Mouse (Mus musculus) kidney, postnatal 4 days (tissue): ENCODE data around the gene Mid1.
"Not testable (repeated sequence)": the region's sequence is repeated elsewhere in the genome, so short reads cannot be mapped to it uniquely, and the experiment has no call there.

ENCODE experiments used
- DNase-seq, 2 experiments: peaks; one replicate each; pipeline ENCODE4 v3.0.0; 2021; ENCODE audit warnings: mixed read lengths in 2 of 2

Gene Mid1

GRCm38 (mm10) chrX:169973806-169974205, 288.8 kb downstream of the Mid1 start:
- peak in 1 of 2 experiments; percentile 8 for DNase-seq

DNA sequence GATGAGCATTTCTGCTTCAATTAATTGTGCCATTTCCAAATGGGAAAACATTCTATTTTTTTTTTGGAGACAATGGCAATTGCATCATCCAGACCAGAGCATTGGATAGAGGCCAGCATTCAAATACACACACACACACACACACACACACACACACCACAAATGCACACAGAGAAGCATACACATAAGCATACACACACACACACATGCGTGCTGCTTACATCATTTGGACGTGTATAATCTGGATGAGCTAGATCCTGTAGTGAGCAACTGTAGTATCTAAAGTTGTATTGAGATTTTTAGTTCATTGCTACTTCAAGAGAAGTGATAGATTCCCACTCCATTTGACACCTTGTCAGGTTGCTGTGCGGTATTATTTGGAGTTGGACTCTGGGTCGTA, 289.5 kb downstream of the Mid1 start:
- peak in 1 of 2 experiments; percentile 23 for DNase-seq

GRCm38 (mm10) chrX:169974974-169975373, 290.0 kb downstream of the Mid1 start:
- peak in 1 of 2 experiments; percentile 26 for DNase-seq

DNA sequence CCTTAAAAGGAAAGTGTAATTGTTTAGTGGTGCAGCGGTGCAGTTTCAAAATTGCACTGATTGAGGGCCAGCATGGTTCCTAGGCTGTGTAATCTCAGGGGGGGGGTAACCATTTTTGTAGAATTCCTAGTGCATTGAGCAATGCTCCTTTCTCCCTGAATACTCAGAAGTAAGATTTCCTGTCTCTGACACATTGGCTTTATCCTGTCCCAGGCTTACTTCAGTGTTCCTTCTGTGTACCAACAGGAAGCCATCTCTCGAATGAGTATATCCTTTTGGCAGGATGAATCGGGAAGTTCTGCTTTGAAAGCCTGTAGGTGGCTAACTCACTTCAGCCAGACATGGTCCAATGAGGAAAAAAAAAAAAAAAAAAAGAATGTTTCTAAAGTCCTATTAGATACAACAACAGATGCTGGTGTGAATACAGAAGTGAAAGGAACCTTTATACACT, 290.7 kb downstream of the Mid1 start:
- DNase-seq = peak in 1 of 2 experiments; percentile 10

DNA sequence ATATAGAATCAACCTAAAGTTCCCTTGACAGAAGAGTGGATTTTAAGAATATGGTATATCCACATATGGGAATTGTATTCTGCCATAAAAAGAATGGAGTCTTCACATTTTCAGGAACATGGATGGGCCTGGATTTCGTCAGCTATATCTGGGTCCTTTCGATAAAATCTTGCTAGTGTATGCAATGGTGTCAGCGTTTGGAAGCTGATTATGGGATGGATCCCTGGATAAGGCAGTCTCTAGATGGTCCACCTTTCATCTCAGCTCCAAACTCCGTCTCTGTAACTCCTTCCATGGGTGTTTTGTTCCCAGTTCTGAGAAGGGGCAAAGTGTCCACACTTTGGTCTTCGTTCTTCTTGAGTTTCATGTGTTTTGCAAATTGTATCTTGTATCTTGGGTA, 291.3 kb downstream of the Mid1 start:
- peak in 1 of 2 experiments; percentile 3 for DNase-seq

DNA sequence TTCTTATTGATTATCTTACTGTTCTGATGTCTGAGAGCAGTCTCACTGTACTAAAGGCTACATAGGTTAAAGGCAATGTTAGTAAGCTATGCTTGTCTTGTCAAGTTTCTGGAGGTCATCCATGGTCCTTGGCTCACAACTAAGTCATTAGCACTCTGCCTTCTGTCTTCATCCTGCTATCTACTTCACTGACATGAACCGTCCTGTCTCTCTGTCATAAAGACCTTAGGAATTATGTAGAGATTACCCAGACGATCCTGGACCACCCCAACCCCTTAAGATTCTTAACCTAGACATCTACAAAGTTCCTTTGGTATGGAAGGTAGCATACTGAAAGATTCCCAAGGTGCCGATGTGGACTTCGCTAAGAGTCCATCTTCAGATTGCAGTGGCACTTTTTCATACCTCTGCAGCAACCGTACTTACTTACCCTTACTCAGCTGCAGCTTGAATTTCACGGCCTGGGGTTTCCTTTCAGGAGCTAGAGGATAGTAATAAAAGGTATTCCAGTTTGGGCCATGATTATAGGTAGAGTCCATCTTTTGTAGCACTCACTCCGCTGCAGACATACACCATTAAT, 292.9 kb downstream of the Mid1 start:
- not testable (repeated sequence) for DNase-seq

- DNase-seq = peak; percentile 87 to 88
Observed at GRCm38 (mm10) chrX:169978436-169979381, 293.7 kb downstream of the Mid1 start.

- not testable (repeated sequence) for DNase-seq
Observed at GRCm38 (mm10) chrX:169979461-169980202, 294.6 kb downstream of the Mid1 start.

DNA sequence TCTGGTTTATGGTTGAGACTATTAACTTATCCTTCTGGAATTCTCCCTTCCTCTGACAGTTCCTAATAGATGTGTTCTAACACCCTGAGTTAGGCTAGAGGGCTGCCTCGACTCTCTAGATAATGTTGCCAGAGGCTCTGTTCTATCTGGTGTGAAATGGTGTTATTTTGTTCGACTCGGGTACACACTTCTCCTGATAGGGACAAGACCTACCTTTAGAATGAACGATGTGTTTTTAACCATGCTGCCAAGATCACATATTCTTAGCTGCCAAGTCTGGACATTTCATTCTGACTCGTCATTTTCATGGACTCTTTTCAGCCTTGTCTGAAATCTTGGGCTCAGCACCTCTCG, 295.2 kb downstream of the Mid1 start:
- DNase-seq = peak in 1 of 2 experiments; percentile 3

GRCm38 (mm10) chrX:169980809-169981289, 295.9 kb downstream of the Mid1 start:
- DNase-seq = peak in 1 of 2 experiments; percentile 30

GRCm38 (mm10) chrX:169981761-169982181, 296.8 kb downstream of the Mid1 start:
- peak; percentile 34 to 50 for DNase-seq

- DNase-seq = peak in 1 of 2 experiments; percentile 15
Observed at GRCm38 (mm10) chrX:169982606-169983400, 297.8 kb downstream of the Mid1 start.

DNA sequence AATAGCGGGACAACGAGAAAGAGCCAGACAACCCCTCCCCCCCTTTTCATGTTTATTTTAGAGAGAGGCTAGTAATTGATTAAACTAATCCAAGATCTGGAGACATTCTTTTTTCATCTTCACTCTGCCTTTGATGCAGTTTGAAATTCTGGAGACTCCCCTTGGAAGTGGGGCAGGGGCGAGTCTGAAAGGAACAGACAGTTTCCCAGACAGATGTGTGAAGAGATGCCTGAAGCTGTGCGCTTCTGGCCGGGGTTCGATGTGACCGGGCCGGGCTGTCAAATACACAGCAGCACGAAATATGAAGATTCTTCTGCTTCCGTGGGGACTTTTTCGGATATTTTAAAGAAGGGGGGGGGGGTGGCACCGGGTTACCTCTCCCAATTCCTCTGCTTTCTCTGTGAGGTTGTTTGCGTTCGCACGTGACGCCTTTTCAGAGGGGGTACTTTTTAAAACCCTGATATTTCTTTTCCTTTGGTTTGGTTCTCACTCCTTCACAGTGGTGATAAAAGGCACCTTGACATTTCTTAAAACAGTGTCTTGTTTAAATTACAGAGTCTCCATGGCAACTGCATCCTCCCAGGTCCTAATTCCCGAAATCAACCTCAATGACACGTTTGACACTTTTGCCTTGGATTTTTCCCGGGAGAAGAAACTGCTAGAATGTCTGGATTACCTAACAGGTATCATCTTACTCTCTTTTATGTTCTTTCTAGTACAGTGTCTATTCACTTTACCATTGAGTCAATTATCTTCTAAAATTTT, 298.6 kb downstream of the Mid1 start:
- peak in 1 of 2 experiments; percentile 33 for DNase-seq

DNA sequence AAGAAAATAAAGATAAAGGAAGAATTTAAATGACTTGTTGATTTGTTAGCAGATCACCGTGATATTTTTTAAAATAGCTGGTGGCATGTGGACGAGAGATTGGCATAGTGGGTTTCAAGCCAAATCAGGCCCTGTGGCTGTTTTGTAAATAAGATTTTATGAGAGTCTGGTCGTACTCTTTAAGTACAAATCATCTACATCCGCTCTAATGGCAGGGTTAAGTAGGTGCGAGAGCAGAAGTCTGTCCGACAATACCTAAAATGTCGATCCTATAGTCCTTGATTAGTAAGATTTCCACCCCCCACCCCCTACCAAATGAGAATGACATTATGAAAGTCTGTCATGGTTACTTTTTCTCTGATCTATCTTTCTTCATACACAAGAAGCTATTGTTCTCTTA, 299.3 kb downstream of the Mid1 start:
- not testable (repeated sequence) for DNase-seq

GRCm38 (mm10) chrX:169984853-169985252, 299.9 kb downstream of the Mid1 start:
- peak in 1 of 2 experiments; percentile 37 for DNase-seq

- peak in 1 of 2 experiments; percentile 58 for DNase-seq
Observed at GRCm38 (mm10) chrX:169985796-169986195, 300.8 kb downstream of the Mid1 start.

DNA sequence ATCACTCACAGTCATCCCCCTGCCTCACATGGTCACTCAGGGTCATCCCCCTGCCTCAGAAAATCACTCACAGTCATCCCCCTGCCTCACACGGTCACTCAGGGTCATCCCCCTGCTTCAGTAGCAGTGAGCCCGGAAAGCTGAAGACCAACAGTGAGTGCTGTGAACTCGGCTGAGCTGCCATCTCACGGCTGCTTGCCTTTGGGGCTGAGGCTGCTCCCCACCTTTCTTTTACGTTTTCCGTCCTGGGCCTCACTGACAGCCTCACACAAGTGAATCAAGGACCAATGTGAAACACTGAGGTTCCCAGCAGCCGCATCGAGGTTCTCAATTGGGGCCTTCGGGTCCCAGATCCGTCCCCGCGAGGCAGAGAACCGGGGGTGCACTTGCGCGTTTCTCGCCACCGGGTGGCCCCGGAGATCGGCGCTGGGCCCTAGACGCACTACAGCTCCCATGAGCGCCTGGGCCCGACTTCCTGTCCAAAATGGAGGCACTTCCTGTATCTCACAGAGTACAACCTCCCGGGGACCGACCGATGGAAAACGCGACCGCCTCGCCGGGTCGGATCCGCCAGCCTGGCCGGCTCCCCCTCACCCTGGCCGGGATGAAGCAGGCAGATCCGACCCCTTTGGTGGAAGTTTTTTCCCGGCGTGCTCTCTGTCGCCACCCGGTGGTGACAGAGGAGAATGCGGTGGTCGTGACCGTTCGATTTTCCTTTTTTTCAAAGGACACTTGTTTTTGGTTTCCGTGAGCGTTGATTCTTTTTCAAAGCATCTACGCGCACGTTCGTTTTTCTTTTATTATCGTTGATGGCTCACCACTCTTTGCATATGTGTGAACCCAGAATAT, 301.7 kb downstream of the Mid1 start:
- DNase-seq = peak; percentile 85 to 91

- DNase-seq = peak; percentile 62 to 66
Observed at GRCm38 (mm10) chrX:169987368-169987837, 302.4 kb downstream of the Mid1 start.

DNA sequence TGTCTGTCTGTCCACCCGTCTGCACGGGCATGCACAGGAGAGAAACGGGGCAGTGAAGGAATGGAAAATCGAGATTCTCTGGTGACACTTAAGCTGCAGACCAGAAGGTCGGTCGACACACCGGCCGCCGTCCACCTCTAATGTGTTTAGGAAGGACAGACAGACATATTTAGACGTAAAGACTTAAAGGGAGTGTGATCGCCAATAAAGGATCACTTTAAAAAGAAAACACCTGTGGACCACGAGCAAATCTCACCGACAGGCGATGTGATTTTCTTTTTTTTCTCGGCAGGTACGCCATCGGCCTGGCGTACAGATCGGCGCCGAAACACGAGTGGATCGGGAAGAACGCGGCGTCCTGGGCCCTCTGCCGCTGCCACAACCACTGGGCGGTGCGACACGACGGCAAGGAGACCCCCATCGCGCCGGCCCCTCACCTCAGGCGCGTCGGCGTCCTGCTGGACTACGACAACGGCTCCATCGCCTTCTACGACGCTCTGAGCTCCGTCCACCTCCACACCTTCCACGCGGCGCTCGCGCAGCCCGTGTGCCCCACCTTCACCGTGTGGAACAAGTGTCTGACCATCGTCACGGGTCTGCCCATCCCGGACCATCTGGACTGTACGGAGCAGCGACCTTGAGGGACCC, 303.7 kb downstream of the Mid1 start:
- peak; percentile 49 to 59 for DNase-seq

- DNase-seq = not testable (repeated sequence)
Observed at GRCm38 (mm10) chrX:169989219-169989595, 304.2 kb downstream of the Mid1 start.
